Mouse (Mus musculus): ENCODE measurements around the gene Adprm. TPM values are rescaled to one million over a fixed set of nuclear protein-coding genes. Genes with fewer than 3 reads are reported as not detected.
A peak's percentile ranks its signal among the peaks of the same experiment; 100 is the strongest.

Adprm gene
- total and polyA plus RNA-seq, 2 experiments from 2014 or later = 22.2 to 24.6 TPM

DNA sequence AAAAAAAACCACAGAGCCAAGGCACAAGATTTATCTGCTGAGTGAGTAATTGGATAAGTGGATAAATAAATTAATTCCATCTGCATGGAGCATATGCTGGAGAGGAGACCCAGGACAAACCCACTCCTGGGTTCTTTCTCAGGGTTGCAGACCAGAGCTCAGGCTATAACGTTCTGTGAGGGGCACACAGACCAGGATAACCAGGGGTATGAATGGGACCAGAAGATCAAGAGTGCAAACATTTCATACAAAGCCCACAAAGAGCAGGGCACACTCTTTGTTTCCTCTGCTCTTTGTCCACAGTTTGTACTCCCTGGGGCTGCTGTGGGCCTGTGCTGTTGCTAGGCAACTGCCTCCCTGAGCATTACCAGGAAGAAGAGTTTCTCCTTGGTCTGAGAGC, 50.7 kb downstream of the Adprm start:
- Histone ChIP-seq H3K27ac (ENCODE audit: low read depth, low read length) (no peak overlapping the region), H3K9ac (no peak overlapping the region), H3K4me3 (ENCODE audit: low read depth, low read length) (no peak overlapping the region), H3K4me2 (ENCODE audit: low read depth) (no peak overlapping the region), H3K9me3 (ENCODE audit: low read length) (no peaks in the 10 kb centered on the region), H3K27me3 (ENCODE audit: insufficient read depth, low read length) (no peaks in the 10 kb centered on the region), H3K4me1 (ENCODE audit: insufficient read depth) (peaks cover 11% of the 10 kb centered on the region), H3K36me3 (ENCODE audit: insufficient read depth) (no peaks in the 10 kb centered on the region)
- no peak for DNase-seq
- 4% methylated on average over 1 of the region's 1 CpGs for WGBS
- ATAC-seq = peak; percentile 51; the same call in 1 of the 2 replicates
- TF ChIP-seq CTCF (IDR thresholded peaks at IDR 0.05; ENCODE audit: low read depth) = no peak

DNA sequence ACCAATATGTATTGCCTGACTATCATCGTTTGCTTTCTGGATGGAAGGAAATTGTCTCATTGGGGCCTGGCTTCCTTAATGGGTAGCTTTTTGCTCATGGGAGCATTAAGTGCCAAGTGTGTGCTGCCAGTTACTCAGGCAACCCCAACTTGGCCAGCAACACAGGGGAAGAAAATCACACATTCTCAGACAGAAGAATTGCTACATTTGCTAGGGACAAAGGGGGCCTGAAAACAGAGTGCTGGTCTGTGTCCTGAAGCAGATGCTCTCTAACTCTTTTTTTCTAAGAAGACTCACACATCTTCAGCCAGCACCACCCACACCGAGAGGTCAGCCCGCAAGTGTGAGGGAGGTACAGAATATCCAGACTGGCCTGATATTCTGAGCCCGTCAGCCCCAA, 51.7 kb downstream of the Adprm start:
- H3K4me3 ChIP-seq (ENCODE audit: low read depth, low read length) = no peak overlapping the region
- ATAC-seq = peak; percentile 81
- no peak overlapping the region for H3K9ac ChIP-seq
- H3K9me3 ChIP-seq (ENCODE audit: low read length) = no peaks in the 10 kb centered on the region
- DNase-seq = peak; percentile 70
- WGBS = 37% methylated on average over 4 of the region's 4 CpGs
- H3K4me1 ChIP-seq (ENCODE audit: insufficient read depth) = peaks cover 11% of the 10 kb centered on the region
- no peak overlapping the region for H3K4me2 ChIP-seq (ENCODE audit: low read depth)
- peak overlapping the region; percentile 62 for H3K27ac ChIP-seq (ENCODE audit: low read depth, low read length)
- H3K27me3 ChIP-seq (ENCODE audit: insufficient read depth, low read length) = no peaks in the 10 kb centered on the region
- no peak for TF ChIP-seq CTCF (IDR thresholded peaks at IDR 0.05; ENCODE audit: low read depth)
- H3K36me3 ChIP-seq (ENCODE audit: insufficient read depth) = no peaks in the 10 kb centered on the region

DNA sequence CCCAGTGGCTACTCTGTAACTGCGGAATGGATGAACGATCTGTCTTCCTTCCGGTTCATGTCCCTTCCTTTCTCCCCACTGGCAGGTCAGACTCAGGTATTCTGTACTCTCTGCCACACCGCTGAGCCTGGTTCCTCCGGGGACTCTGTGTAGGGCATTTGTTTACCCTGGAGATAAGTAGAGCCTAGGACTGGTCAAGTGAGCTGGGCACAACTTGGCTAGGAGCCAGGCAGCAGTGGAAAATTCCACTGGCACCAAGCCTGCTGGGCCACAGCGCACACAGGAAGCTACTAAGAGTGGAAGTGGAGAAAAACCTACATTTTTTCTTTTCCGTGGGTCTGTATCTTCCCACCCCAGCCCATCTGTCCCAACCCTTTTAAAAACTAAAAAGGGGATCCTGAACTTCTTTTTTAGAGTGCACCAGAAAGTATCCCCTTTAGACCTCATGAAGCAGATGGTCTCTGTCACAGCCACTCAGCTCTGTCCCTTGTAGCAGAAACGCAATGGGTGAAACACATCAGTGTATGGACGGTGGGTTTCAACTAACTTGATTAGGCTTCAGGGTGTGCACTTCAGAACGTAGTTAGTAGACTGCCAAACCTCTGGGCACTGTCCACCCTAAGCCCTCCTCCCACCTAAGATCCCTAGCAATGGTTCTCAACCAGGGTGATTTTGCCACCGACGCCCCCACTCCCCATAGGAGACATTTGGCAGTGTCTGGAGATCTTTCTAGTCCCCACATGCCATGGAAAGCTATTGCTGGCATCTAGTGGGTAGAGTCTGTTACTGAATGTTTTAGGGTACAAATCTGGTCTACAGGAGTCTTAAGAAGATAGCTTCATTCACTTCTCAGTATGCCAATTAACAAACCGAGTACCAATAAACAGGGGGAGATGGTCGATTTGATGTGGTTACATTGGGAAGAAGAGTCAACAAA, 53.7 kb downstream of the Adprm start:
- Histone ChIP-seq H3K4me2 (ENCODE audit: low read depth) (no peak overlapping the region), H3K4me1 (ENCODE audit: insufficient read depth) (peaks cover 11% of the 10 kb centered on the region), H3K36me3 (ENCODE audit: insufficient read depth) (no peaks in the 10 kb centered on the region), H3K9ac (no peak overlapping the region), H3K27ac (ENCODE audit: low read depth, low read length) (no peak overlapping the region), H3K27me3 (ENCODE audit: insufficient read depth, low read length) (no peaks in the 10 kb centered on the region), H3K9me3 (ENCODE audit: low read length) (no peaks in the 10 kb centered on the region), H3K4me3 (ENCODE audit: low read depth, low read length) (no peak overlapping the region)
- no peak for ATAC-seq
- WGBS = 68% methylated on average over 14 of the region's 14 CpGs
- TF ChIP-seq CTCF (IDR thresholded peaks at IDR 0.05; ENCODE audit: low read depth) = no peak; the same call in 1 of the 2 replicates
- DNase-seq = peak; percentile 37

DNA sequence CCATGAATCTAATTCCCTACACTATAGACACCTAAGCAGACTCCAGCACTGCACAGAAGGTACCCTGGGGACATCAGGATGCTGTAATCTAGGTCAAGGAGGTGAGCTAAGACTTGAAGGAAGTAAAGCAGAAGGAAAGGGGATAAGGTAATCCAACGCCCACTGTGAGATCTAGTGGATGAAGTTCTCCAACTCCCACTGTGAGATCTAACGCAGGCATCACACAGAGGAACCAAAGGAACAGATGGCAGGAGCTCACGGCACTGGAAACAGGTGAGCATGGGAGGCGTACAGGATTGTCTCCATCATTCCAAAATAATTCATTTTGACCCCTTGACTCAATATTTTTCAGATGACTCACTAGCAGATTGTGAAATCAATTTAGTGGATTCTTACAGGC, 55.9 kb downstream of the Adprm start:
- H3K27me3 ChIP-seq (ENCODE audit: insufficient read depth, low read length) = no peaks in the 10 kb centered on the region
- TF ChIP-seq CTCF (IDR thresholded peaks at IDR 0.05; ENCODE audit: low read depth) = no peak
- no peak overlapping the region for H3K4me2 ChIP-seq (ENCODE audit: low read depth)
- ATAC-seq = no peak
- H3K27ac ChIP-seq (ENCODE audit: low read depth, low read length) = no peak overlapping the region
- no peak overlapping the region for H3K4me3 ChIP-seq (ENCODE audit: low read depth, low read length)
- H3K9me3 ChIP-seq (ENCODE audit: low read length) = no peaks in the 10 kb centered on the region
- no peaks in the 10 kb centered on the region for H3K36me3 ChIP-seq (ENCODE audit: insufficient read depth)
- no peak overlapping the region for H3K9ac ChIP-seq
- DNase-seq = no peak
- WGBS = 76% methylated on average over 4 of the region's 4 CpGs
- H3K4me1 ChIP-seq (ENCODE audit: insufficient read depth) = peaks cover 11% of the 10 kb centered on the region

DNA sequence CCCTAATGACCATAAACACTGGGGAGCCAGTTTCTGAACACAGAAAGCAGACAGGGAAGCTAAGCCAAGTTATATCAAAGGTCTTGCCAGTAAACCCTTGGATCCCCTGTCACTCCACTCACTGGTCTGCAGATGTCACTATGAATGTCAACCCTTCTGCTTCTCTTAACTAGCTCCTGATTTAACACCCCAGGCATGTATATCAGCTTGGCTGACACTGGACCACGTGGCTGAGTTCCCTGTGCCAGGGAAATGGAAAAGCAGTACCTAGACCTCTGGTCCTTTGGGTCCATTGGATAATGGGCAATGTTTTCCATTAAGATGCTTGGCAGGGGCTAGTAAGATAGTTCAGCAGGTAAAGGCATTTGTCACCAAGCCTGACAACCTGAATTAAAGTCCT, 58.7 kb downstream of the Adprm start:
- TF ChIP-seq CTCF (IDR thresholded peaks at IDR 0.05; ENCODE audit: low read depth) = no peak
- Histone ChIP-seq H3K9me3 (ENCODE audit: low read length) (no peaks in the 10 kb centered on the region), H3K27me3 (ENCODE audit: insufficient read depth, low read length) (no peaks in the 10 kb centered on the region), H3K4me2 (ENCODE audit: low read depth) (no peak overlapping the region), H3K27ac (ENCODE audit: low read depth, low read length) (no peak overlapping the region), H3K4me1 (ENCODE audit: insufficient read depth) (no peaks in the 10 kb centered on the region; the same call in 1 of the 2 replicates), H3K9ac (no peak overlapping the region), H3K4me3 (ENCODE audit: low read depth, low read length) (no peak overlapping the region), H3K36me3 (ENCODE audit: insufficient read depth) (no peaks in the 10 kb centered on the region)
- DNase-seq = no peak
- 20% methylated on average over 1 of the region's 1 CpGs for WGBS
- ATAC-seq = peak; percentile 42; the same call in 1 of the 2 replicates

DNA sequence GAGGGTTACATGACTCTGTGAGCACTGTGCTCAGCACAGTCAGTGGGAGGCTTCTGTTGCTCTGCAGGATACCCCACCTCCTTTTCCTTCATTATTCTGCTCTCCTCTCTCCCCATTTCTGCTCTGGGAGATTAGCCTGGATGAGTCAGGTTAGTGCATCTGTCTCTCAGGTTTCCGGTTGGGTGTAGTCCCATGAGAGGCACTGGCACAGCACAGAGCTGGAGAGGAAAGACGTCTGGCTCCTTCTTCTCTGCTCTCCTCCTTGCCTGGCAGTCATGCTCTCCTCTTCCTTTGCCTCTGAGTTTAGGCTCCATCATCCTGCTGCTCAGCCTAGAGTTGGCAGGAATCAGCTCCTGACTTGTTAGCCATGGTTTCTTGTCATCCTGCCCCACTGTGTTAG, 60.2 kb downstream of the Adprm start:
- H3K4me2 ChIP-seq (ENCODE audit: low read depth) = no peak overlapping the region
- WGBS = 71% methylated on average over 2 of the region's 2 CpGs
- no peak for TF ChIP-seq CTCF (IDR thresholded peaks at IDR 0.05; ENCODE audit: low read depth)
- H3K27me3 ChIP-seq (ENCODE audit: insufficient read depth, low read length) = no peaks in the 10 kb centered on the region
- no peak overlapping the region for H3K27ac ChIP-seq (ENCODE audit: low read depth, low read length)
- H3K9ac ChIP-seq = no peak overlapping the region
- ATAC-seq (no peak), DNase-seq (no peak)
- H3K4me3 ChIP-seq (ENCODE audit: low read depth, low read length) = no peak overlapping the region
- no peaks in the 10 kb centered on the region for H3K9me3 ChIP-seq (ENCODE audit: low read length)
- H3K4me1 ChIP-seq (ENCODE audit: insufficient read depth) = no peaks in the 10 kb centered on the region
- no peaks in the 10 kb centered on the region for H3K36me3 ChIP-seq (ENCODE audit: insufficient read depth)

Small RNA genes lying within 50 kb of the gene (microRNA-seq; reads per million reads assigned to microRNA genes)
- 0 reads per million in 2 experiments for gene Mir6923

Other genes starting within 250 kb of the Adprm start
- 0.19 and 0.46 TPM in 2 replicates for gene Pirt, start 140.6 kb downstream of the Adprm start, total RNA-seq (2014; rRNA removed)
- 0.06 and 0.10 TPM in 2 replicates for gene Pirt, start 140.6 kb downstream of the Adprm start, polyA plus RNA-seq (2015; fragmentation: Nextera tagmentation; extraction: Ambion mirVana)
- not detected in 2 replicates for gene Tmem238l, start 96.0 kb downstream of the Adprm start, total RNA-seq (2014; rRNA removed)
- not detected in 2 replicates for gene Tmem238l, start 96.0 kb downstream of the Adprm start, polyA plus RNA-seq (2015; fragmentation: Nextera tagmentation; extraction: Ambion mirVana)
- gene Tmem220, start 27.4 kb downstream of the Adprm start, total RNA-seq (2014; rRNA removed) = not detected in 2 replicates
- gene Tmem220, start 27.4 kb downstream of the Adprm start, polyA plus RNA-seq (2015; fragmentation: Nextera tagmentation; extraction: Ambion mirVana) = 0.36 and 0.77 TPM in 2 replicates
- 16.0 and 18.3 TPM in 2 replicates for gene Sco1, start 76 bp upstream of the Adprm start, total RNA-seq (2014; rRNA removed)
- gene Sco1, start 76 bp upstream of the Adprm start, polyA plus RNA-seq (2015; fragmentation: Nextera tagmentation; extraction: Ambion mirVana) = 11.9 and 13.9 TPM in 2 replicates
- gene Myh3, start 25.7 kb upstream of the Adprm start, total RNA-seq (2014; rRNA removed) = 0.24 and 0.54 TPM in 2 replicates
- 0.15 and 0.24 TPM in 2 replicates for gene Myh3, start 25.7 kb upstream of the Adprm start, polyA plus RNA-seq (2015; fragmentation: Nextera tagmentation; extraction: Ambion mirVana)
- 0.31 and 0.33 TPM in 2 replicates for gene Myh2, start 118.4 kb upstream of the Adprm start, total RNA-seq (2014; rRNA removed)
- gene Myh2, start 118.4 kb upstream of the Adprm start, polyA plus RNA-seq (2015; fragmentation: Nextera tagmentation; extraction: Ambion mirVana) = 0.14 and 0.18 TPM in 2 replicates
- gene Myh1, start 147.5 kb upstream of the Adprm start, total RNA-seq (2014; rRNA removed) = 0.23 and 0.24 TPM in 2 replicates
- 0.10 and 0.12 TPM in 2 replicates for gene Myh1, start 147.5 kb upstream of the Adprm start, polyA plus RNA-seq (2015; fragmentation: Nextera tagmentation; extraction: Ambion mirVana)
- gene Myh4, start 185.4 kb upstream of the Adprm start, total RNA-seq (2014; rRNA removed) = 0.10 and 0.15 TPM in 2 replicates
- gene Myh4, start 185.4 kb upstream of the Adprm start, polyA plus RNA-seq (2015; fragmentation: Nextera tagmentation; extraction: Ambion mirVana) = 0.04 and 0.05 TPM in 2 replicates
- gene Myh8, start 224.5 kb upstream of the Adprm start, total RNA-seq (2014; rRNA removed) = 0.38 and 2.1 TPM in 2 replicates
- 0.20 and 0.33 TPM in 2 replicates for gene Myh8, start 224.5 kb upstream of the Adprm start, polyA plus RNA-seq (2015; fragmentation: Nextera tagmentation; extraction: Ambion mirVana)